Mouse (Mus musculus): ENCODE results near the gene Tsen34. TPM values are rescaled to one million over a fixed set of nuclear protein-coding genes. Genes with fewer than 3 reads are reported as not detected.

The Tsen34 gene
- polyA plus RNA-seq (2014; fragmentation: Nextera tagmentation; extraction: Ambion mirVana), result 236 and 244 TPM in 2 replicates

- 0 out of 2 replicates have a peak, but pooled peaks cover 11% of the 10 kb centered on the region for H3K4me1 ChIP-seq (ENCODE audit: control insufficient read depth, insufficient read depth, low read length)
- no peaks in the 10 kb centered on the region for H3K27me3 ChIP-seq (ENCODE audit: control insufficient read depth, insufficient read depth, low read length)
- H3K4me2 ChIP-seq (ENCODE audit: low read depth), result peak within 1 kb of the TSS; percentile 78
- H3K36me3 ChIP-seq (ENCODE audit: control insufficient read depth, insufficient read depth, low read length), result no peaks in the 10 kb centered on the region; the same call in 1 of the 2 replicates
- no peak for DNase-seq (ENCODE audit: low spot score)
- H3K9ac ChIP-seq (ENCODE audit: low read length), result peak within 1 kb of the TSS; percentile 75
- ATAC-seq (ENCODE audit: insufficient read depth, low FRiP score, low TSS enrichment), result peak; percentile 66; the same call in 1 of the 2 replicates
- H3K4me3 ChIP-seq (ENCODE audit: low read depth, low read length), result peak within 1 kb of the TSS; percentile 53
- H3K27ac ChIP-seq (ENCODE audit: low read depth, low read length), result peak within 1 kb of the TSS; percentile 88
- under 1% methylated on average over 49 of the region's 49 CpGs for WGBS
- H3K9me3 ChIP-seq (ENCODE audit: control insufficient read depth, low read length), result no peaks in the 10 kb centered on the region
These were observed at the start of gene Tsen34 for GRCm38 (mm10) chr7:3692382-3692986. Gene Tsen34 (plus strand): TSS chr7:3692863.

- H3K27ac ChIP-seq (ENCODE audit: low read depth, low read length), result no peak overlapping the region
- WGBS, result 77% methylated on average over 5 of the region's 5 CpGs
- ATAC-seq (ENCODE audit: insufficient read depth, low FRiP score, low TSS enrichment) (no peak), DNase-seq (ENCODE audit: low spot score) (no peak)
- H3K4me2 ChIP-seq (ENCODE audit: low read depth), result no peak overlapping the region
- H3K9ac ChIP-seq (ENCODE audit: low read length), result no peak overlapping the region
- peaks cover 9% of the 10 kb centered on the region for H3K36me3 ChIP-seq (ENCODE audit: control insufficient read depth, insufficient read depth, low read length)
- peaks cover 21% of the 10 kb centered on the region for H3K4me1 ChIP-seq (ENCODE audit: control insufficient read depth, insufficient read depth, low read length)
- 0 out of 2 replicates have a peak, but pooled peaks cover 3% of the 10 kb centered on the region for H3K9me3 ChIP-seq (ENCODE audit: control insufficient read depth, low read length)
- no peaks in the 10 kb centered on the region for H3K27me3 ChIP-seq (ENCODE audit: control insufficient read depth, insufficient read depth, low read length)
- no peak overlapping the region for H3K4me3 ChIP-seq (ENCODE audit: low read depth, low read length)
These were observed 49.3 kb upstream of the Tsen34 start for GRCm38 (mm10) chr7:3643412-3643811.

- H3K9me3 ChIP-seq (ENCODE audit: control insufficient read depth, low read length), result 0 out of 2 replicates have a peak, but pooled peaks cover 3% of the 10 kb centered on the region
- H3K4me3 ChIP-seq (ENCODE audit: low read depth, low read length), result peak overlapping the region; percentile 100
- H3K4me2 ChIP-seq (ENCODE audit: low read depth), result peak overlapping the region; percentile 50
- 29% methylated on average over 9 of the region's 9 CpGs for WGBS
- H3K27me3 ChIP-seq (ENCODE audit: control insufficient read depth, insufficient read depth, low read length), result no peaks in the 10 kb centered on the region
- no peak for DNase-seq (ENCODE audit: low spot score)
- peaks cover 21% of the 10 kb centered on the region for H3K4me1 ChIP-seq (ENCODE audit: control insufficient read depth, insufficient read depth, low read length)
- H3K27ac ChIP-seq (ENCODE audit: low read depth, low read length), result no peak overlapping the region
- H3K36me3 ChIP-seq (ENCODE audit: control insufficient read depth, insufficient read depth, low read length), result peaks cover 6% of the 10 kb centered on the region
- ATAC-seq (ENCODE audit: insufficient read depth, low FRiP score, low TSS enrichment), result no peak
- H3K9ac ChIP-seq (ENCODE audit: low read length), result no peak overlapping the region
These were observed 48.8 kb upstream of the Tsen34 start for GRCm38 (mm10) chr7:3643843-3644242.

DNA sequence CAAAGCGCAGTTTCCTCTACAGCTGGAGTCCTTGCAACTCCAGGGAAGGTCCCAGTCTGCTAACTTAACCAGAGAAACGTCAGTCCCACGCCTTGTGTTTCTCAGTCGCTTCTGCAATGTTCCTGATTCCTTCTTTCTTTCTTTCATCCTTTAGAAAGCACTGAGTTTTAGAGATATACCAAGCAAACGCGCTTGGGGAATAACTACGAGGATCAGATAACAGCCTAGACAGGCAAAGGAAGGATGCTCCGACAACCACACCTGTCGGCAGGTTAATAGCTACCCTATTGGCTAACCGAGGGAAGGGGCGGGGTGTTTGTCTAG, 48.4 kb upstream of the Tsen34 start:
- H3K4me2 ChIP-seq (ENCODE audit: low read depth), result peak overlapping the region; percentile 50
- ATAC-seq (ENCODE audit: insufficient read depth, low FRiP score, low TSS enrichment) (no peak), DNase-seq (ENCODE audit: low spot score) (no peak)
- 0 out of 2 replicates have a peak, but pooled peaks cover 3% of the 10 kb centered on the region for H3K9me3 ChIP-seq (ENCODE audit: control insufficient read depth, low read length)
- H3K36me3 ChIP-seq (ENCODE audit: control insufficient read depth, insufficient read depth, low read length), result peaks cover 6% of the 10 kb centered on the region
- no peak overlapping the region for H3K9ac ChIP-seq (ENCODE audit: low read length)
- WGBS, result 1% methylated on average over 11 of the region's 11 CpGs
- peak overlapping the region; percentile 100 for H3K4me3 ChIP-seq (ENCODE audit: low read depth, low read length)
- peaks cover 21% of the 10 kb centered on the region for H3K4me1 ChIP-seq (ENCODE audit: control insufficient read depth, insufficient read depth, low read length)
- no peak overlapping the region for H3K27ac ChIP-seq (ENCODE audit: low read depth, low read length)
- H3K27me3 ChIP-seq (ENCODE audit: control insufficient read depth, insufficient read depth, low read length), result no peaks in the 10 kb centered on the region

DNA sequence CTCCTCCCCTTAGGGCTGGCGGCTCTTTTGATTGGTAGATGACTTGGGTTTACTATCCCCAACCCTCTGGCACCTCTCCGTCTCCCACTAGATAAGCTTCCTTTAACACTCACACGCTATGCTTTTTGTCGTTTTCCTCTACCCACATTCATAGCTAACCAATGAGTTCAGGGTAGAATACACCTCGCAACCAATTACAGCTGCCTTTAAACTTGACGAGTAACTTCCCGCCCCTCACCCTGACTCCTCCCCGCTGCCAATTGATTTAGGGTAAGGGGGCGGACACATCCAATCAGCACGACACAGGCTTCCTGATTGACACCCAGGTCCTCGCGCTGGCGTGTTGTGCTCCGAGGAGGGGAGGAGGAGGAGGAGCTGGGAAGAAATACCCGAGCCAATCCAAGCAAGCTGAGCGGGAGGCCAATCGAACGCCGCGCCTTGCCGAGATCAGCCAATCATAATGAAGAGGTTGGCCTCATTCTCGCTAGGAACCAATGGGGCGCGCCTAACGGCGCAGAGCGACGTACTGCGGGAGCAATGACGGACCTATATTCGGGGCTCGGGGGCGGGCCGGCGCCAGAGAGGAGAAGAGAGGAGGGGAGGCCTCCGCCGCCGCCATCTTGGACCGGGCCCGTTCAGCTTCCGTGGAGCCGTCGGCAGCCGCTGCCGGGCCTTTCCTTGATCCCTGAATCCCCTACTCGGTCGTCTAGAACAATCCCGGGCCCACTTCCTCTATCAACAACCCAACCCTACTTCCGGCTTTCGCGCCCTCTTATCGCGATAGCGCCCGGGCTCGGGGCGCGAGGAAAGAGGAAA, 47.8 kb upstream of the Tsen34 start, which contains the start of gene Cnot3:
Cnot3 (plus strand) TSS at position 597 of the 816 bp plus-strand sequence.
- Histone ChIP-seq H3K4me1 (ENCODE audit: control insufficient read depth, insufficient read depth, low read length) (peaks cover 21% of the 10 kb centered on the region), H3K27ac (ENCODE audit: low read depth, low read length) (peak within 1 kb of the TSS; percentile 97), H3K4me3 (ENCODE audit: low read depth, low read length) (peak within 1 kb of the TSS; percentile 100), H3K4me2 (ENCODE audit: low read depth) (peak within 1 kb of the TSS; percentile 73), H3K27me3 (ENCODE audit: control insufficient read depth, insufficient read depth, low read length) (no peaks in the 10 kb centered on the region), H3K9ac (ENCODE audit: low read length) (peak within 1 kb of the TSS; percentile 98), H3K36me3 (ENCODE audit: control insufficient read depth, insufficient read depth, low read length) (peaks cover 6% of the 10 kb centered on the region), H3K9me3 (ENCODE audit: control insufficient read depth, low read length) (0 out of 2 replicates have a peak, but pooled peaks cover 3% of the 10 kb centered on the region)
- ATAC-seq (ENCODE audit: insufficient read depth, low FRiP score, low TSS enrichment), result peak; percentile 98
- WGBS, result 0% methylated on average over 57 of the region's 58 CpGs
- DNase-seq (ENCODE audit: low spot score), result peak; percentile 98

GRCm38 (mm10) chr7:3645488-3646025, 47.1 kb upstream of the Tsen34 start:
- Histone ChIP-seq H3K4me3 (ENCODE audit: low read depth, low read length) (peak overlapping the region; percentile 100), H3K27me3 (ENCODE audit: control insufficient read depth, insufficient read depth, low read length) (no peaks in the 10 kb centered on the region), H3K36me3 (ENCODE audit: control insufficient read depth, insufficient read depth, low read length) (peaks cover 10% of the 10 kb centered on the region), H3K9me3 (ENCODE audit: control insufficient read depth, low read length) (0 out of 2 replicates have a peak, but pooled peaks cover 3% of the 10 kb centered on the region), H3K4me2 (ENCODE audit: low read depth) (peak overlapping the region; percentile 73), H3K9ac (ENCODE audit: low read length) (peak overlapping the region; percentile 98), H3K27ac (ENCODE audit: low read depth, low read length) (peak overlapping the region; percentile 97), H3K4me1 (ENCODE audit: control insufficient read depth, insufficient read depth, low read length) (peaks cover 21% of the 10 kb centered on the region)
- peak; percentile 1; the same call in 1 of the 2 replicates for ATAC-seq (ENCODE audit: insufficient read depth, low FRiP score, low TSS enrichment)
- WGBS, result under 1% methylated on average over 40 of the region's 58 CpGs
- DNase-seq (ENCODE audit: low spot score), result no peak

GRCm38 (mm10) chr7:3646188-3646587, 46.5 kb upstream of the Tsen34 start:
- Histone ChIP-seq H3K27ac (ENCODE audit: low read depth, low read length) (no peak overlapping the region), H3K27me3 (ENCODE audit: control insufficient read depth, insufficient read depth, low read length) (no peaks in the 10 kb centered on the region), H3K4me3 (ENCODE audit: low read depth, low read length) (peak overlapping the region; percentile 100), H3K4me2 (ENCODE audit: low read depth) (peak overlapping the region; percentile 73), H3K9me3 (ENCODE audit: control insufficient read depth, low read length) (0 out of 2 replicates have a peak, but pooled peaks cover 3% of the 10 kb centered on the region), H3K9ac (ENCODE audit: low read length) (peak overlapping the region; percentile 98), H3K4me1 (ENCODE audit: control insufficient read depth, insufficient read depth, low read length) (peaks cover 21% of the 10 kb centered on the region), H3K36me3 (ENCODE audit: control insufficient read depth, insufficient read depth, low read length) (peaks cover 12% of the 10 kb centered on the region)
- DNase-seq (ENCODE audit: low spot score) (no peak), ATAC-seq (ENCODE audit: insufficient read depth, low FRiP score, low TSS enrichment) (no peak)
- 33% methylated on average over 9 of the region's 9 CpGs for WGBS

DNA sequence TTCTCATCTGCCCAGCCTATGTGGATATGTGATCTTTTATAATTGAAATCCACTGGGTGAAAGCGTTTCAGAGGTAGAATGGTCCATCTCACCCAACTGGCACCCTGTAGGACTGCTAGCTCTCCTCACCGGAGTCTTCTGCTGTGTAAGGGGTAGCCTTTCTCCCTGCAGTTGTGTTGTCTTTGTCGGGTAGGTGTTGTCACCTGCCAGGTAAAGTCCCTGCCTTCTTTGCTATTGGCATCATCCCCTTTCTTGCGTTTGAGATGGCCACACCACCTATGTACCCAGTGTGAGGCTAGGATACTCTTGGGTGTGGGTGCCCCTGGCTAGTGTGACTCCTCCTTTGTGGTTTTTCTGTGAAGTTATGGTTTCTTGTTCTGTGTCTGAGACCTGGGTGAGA, 46.0 kb upstream of the Tsen34 start:
- Histone ChIP-seq H3K9me3 (ENCODE audit: control insufficient read depth, low read length) (0 out of 2 replicates have a peak, but pooled peaks cover 3% of the 10 kb centered on the region), H3K4me3 (ENCODE audit: low read depth, low read length) (peak overlapping the region; percentile 100), H3K9ac (ENCODE audit: low read length) (peak overlapping the region; percentile 98), H3K4me2 (ENCODE audit: low read depth) (peak overlapping the region; percentile 73), H3K27ac (ENCODE audit: low read depth, low read length) (no peak overlapping the region), H3K36me3 (ENCODE audit: control insufficient read depth, insufficient read depth, low read length) (peaks cover 13% of the 10 kb centered on the region), H3K4me1 (ENCODE audit: control insufficient read depth, insufficient read depth, low read length) (peaks cover 21% of the 10 kb centered on the region), H3K27me3 (ENCODE audit: control insufficient read depth, insufficient read depth, low read length) (no peaks in the 10 kb centered on the region)
- 79% methylated on average over 4 of the region's 4 CpGs for WGBS
- DNase-seq (ENCODE audit: low spot score) (no peak), ATAC-seq (ENCODE audit: insufficient read depth, low FRiP score, low TSS enrichment) (no peak)

Measured in neural tube, embryonic 11.5 days (tissue).